Mouse (Mus musculus) E14TG2a.4 (cell line): ENCODE data around the gene Ccm2.

ENCODE experiments used
- CTCF ChIP-seq: conservative IDR thresholded peaks from 2 replicates; pipeline ENCODE4 v1.5.1; 2014; ENCODE audit warnings: low read length
- NANOG ChIP-seq: IDR thresholded peaks from 2 replicates; pipeline ENCODE4 v1.6.1; 2014; ENCODE audit warnings: borderline replicate concordance, low read length, mixed read lengths
- POU5F1 ChIP-seq: IDR thresholded peaks from 2 replicates; pipeline ENCODE4 v1.6.1; 2014; ENCODE audit warnings: low read length, borderline replicate concordance

DNA sequence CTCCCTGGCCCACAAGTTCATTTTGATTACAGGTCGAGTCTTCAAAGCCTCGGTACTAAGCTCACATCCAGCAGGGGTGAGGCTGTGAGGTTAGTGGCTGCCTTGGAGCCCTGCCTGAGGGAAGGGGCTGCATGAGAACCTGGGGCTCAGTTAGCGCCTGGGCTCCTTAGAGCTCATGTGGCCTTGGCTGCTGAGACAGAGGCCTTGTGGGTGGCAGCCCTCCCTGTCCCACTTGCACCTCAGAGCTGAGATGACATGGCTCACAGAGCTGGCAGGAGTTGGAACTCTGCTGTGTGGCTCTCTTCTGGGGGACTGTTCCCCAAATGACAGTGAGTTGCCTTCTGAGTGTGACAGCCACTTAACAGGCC lies 22.7 kb downstream of the Ccm2 start:
- TF ChIP-seq CTCF, result no peak
- no peak for TF ChIP-seq NANOG
- TF ChIP-seq POU5F1, result no peak
